Mouse (Mus musculus) layer of hippocampus, adult 2 months (tissue): ENCODE data around the gene Mymx. TPM values are rescaled to one million over a fixed set of nuclear protein-coding genes. Genes with fewer than 3 reads are reported as not detected.
A peak's percentile ranks its signal among the peaks of the same experiment; 100 is the strongest.

ENCODE experiments used
- DNase-seq, 2 experiments: peaks; one replicate each; pipeline ENCODE4 v3.0.0; 2022; ENCODE audit warnings: low spot score in 2 of 2
- H3K27ac ChIP-seq: fragments of 200-600 bp; 2 replicates; pipeline ENCODE4 v1.8.1; 2022
- H3K4me3 ChIP-seq: fragments of 200-600 bp; 2 replicates; pipeline ENCODE4 v1.8.1; 2022; ENCODE audit warnings: mild to moderate bottlenecking
- CTCF ChIP-seq: fragments of 200-600 bp; conservative IDR thresholded peaks from 2 replicates; pipeline ENCODE4 v1.8.1; 2022; ENCODE audit warnings: antibody characterized with exemption, mild to moderate bottlenecking, moderate library complexity
- total RNA-seq, 2 experiments: library from RNA; stranded (reverse); gene quantifications; 2 replicates each; pipeline ENCODE4 v1.2.3; 2021

Mymx gene
- total RNA-seq, 2 experiments from 2014 or later = not detected

DNA sequence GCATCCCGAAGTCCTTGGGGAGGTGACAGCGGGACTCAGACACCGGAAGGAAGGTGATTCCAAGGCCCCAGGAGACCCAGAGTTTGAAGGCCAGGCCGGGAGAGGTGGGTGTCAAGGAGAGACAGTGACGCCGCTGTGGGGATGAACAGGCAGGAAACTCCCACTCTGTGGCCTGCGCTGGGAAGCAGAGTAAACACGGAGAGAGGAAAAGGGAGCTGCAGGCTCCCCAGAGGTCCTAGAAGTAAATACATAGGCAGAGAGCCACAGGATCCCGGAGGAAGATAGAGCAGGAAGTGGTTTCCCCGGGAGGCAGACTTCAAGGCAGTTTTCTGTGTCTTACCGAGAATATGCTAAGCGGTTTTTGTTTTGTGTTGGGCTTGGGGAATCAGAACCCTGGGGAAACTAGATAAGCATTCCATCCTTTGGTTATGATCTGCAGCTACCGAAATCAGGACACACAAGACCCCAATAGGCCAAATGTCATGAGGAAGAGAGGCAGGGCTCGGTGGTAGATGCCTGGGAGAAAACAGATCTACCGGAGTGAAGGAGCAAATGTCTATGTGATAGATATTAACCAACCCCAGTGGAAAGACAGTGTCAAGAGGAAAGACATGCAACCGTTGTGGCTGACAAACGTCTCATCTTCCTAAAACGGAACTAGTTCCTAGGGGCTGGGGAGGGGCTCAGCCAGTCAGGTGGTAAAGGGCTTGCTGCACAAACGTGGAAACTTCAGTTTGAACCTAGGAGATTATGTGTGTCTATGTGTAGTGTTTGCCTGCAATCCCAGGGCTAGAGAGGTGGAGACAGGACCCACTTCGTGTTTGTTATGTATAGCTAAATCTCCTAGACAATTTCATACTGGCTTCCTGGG, 17.7 kb upstream of the Mymx start:
- no peak for TF ChIP-seq CTCF
- peak overlapping the region; percentile 20; the same call in 1 of the 2 replicates for H3K27ac ChIP-seq
- DNase-seq = no peak
- peak overlapping the region; percentile 18; the same call in 1 of the 2 replicates for H3K4me3 ChIP-seq

DNA sequence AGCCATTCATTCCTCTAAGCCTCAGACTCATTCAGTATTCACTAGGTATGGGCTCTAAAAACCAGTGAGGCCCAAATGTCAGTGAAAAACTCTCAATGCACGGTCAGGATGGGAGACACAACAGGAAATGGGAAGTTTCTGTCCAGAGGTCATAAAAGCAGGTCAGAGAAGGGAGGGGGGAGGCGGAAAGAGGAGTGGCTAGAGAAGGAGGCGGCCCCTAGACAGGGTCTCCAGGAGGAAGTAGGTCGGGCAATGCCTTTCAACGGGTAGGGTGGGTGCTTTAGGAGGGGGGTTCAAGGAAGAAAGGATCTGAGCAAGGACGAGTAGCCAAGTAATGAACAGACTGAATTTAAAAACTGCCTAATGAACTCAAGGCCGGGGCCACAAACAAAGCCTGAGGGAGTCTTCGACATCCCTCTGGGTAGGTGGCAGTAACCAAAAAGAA, 17.1 kb upstream of the Mymx start:
- no peak for TF ChIP-seq CTCF
- no peak overlapping the region for H3K4me3 ChIP-seq
- H3K27ac ChIP-seq = peak overlapping the region; percentile 20; the same call in 1 of the 2 replicates

DNA sequence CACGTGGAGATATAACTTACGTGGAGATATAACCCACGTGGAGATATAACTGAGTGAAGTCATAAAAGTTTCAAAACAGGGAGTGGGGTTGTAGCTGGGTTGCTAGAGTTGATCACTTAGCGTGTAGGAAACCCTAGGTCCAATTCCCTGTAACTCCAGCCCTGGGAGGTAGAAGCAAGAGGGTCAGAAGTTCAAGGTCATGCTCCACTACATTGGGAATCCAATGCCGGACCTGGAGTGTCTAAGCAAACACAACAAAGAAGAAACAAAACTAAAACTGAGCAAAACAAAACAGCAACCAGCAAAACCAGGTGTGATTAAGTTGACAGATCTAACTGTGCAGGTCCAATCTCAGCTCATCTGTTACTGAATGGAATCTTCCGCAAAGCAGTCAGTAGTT, 15.8 kb upstream of the Mymx start:
- TF ChIP-seq CTCF = no peak
- H3K27ac ChIP-seq = no peak overlapping the region
- no peak for DNase-seq
- no peak overlapping the region for H3K4me3 ChIP-seq

More for the DNA sequence above, 17.1 kb upstream of the Mymx start:
- DNase-seq = no peak

DNA sequence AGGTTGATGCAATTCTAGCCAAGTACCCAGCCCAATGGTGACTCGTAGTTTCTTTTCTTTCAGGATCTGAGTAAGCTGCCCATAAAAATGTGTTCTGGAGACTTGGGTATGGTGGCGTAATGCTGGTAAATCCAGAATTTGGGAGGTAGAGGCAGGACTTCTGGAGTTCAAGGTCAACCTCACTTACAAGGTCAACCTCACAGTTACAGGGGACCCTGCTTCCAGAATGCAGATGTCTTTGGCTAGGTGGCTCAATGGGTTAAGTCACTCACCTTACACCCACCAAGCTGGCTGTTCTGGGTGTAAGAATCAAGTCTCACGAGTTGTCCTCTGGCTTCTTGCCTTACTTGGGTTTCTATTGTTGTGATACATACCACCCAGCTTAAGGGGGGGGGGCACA, 14.8 kb upstream of the Mymx start:
- Histone ChIP-seq H3K4me3 (no peak overlapping the region), H3K27ac (no peak overlapping the region)
- DNase-seq = no peak
- no peak for TF ChIP-seq CTCF

DNA sequence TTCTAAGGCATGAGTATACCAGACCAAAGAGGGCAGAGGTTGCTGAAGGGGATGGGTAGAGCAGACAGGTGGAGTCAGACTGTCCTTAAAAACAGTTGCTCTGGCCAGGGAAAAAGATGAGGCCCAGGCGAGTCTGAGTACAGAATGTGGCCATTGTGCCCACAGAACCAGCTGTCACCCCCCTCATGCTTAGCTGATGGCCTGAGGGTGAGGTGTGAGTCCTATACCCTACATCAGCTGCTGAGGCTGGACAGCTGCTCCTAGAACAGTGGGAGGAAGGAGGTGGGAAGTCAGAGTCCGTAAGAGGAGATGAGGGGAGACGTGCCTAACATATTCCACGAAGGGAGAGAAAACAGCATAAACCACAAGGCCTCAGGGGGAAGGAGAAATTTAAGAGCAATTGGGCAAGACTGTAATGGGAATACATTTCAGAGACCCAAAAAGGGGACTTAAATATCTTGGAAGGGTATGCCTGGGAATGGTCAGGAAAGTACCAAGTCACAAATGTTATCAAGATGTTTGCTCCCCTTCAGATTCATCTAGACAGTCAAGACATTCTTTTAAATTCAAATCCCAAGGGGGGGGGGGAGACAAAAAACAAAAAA, 14.2 kb upstream of the Mymx start:
- no peak for DNase-seq
- H3K4me3 ChIP-seq = no peak overlapping the region
- no peak for TF ChIP-seq CTCF
- H3K27ac ChIP-seq = no peak overlapping the region

DNA sequence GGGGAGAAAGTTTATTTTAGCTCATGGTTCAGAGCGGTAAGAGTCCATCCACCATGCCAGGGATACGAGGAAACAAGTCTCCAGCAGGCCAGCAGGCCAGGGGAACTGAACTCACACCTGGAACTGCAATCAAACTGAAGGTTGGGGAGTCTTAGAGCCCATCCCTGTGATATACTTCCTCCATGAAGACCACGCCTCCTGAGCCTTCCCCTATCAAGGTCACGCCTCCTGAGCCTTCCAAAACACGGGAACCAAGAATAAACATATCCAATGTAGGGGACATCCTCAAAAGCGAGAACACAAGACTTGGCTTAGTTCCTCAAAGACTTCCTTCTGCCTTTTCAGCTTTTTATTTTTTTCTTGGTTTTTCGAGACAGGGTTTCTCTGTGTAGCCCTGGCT, 11.0 kb upstream of the Mymx start:
- Histone ChIP-seq H3K4me3 (no peak overlapping the region), H3K27ac (no peak overlapping the region)
- no peak for TF ChIP-seq CTCF
- DNase-seq = no peak

DNA sequence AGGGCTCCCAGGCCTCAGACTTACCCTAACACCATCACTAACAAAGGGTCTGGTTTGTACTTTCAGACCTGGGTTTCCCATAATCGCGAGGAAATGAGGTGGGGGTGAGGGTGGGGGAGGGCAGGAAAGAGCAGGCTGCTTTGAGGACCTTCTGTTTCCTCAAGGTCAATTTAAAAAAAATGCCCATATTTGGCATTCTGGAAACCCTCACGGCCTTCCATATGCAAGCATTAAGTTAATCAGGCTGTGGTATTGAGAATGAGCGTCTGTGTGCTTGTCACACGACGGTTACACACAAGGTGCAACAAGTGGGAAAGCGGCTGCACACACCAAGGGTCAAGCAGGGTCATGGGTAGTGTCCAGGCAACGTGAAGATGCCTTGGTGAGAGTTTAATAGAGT, 10.1 kb upstream of the Mymx start:
- no peak for TF ChIP-seq CTCF
- DNase-seq = no peak
- Histone ChIP-seq H3K27ac (no peak overlapping the region), H3K4me3 (no peak overlapping the region)

DNA sequence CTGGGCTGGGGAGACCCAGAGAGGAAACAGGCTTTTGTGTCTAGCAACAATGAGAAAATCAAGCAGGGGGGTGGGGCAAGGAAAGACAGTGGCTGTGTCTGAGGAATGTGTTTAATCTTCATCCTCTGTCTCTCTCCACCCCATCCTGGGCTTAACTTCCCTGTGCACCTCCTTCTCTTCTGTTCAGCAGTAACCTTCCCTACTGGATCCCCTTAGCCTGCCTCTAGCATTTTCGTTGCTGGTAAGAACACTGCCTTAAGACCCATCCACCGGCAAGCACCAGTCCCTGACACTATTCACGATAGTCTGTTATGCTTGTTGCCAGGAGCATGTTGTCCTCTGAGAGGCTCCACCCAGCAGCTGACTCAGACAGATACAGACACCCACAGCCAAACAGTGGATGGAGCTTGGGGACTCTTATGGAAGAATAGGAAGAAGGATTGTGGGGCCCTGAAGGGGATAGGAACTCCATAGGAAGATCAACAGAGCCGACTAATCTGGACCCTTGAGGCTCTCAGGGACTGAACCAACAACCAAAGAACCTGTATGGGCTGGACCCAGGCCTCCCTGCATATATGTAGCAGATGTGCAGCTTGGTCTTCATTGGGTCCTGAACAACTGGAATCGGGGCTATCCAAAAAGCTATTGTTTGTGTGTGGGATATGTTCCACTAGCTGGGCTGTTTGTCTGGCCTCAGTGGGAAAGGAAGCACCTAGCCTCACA, 8.4 kb upstream of the Mymx start:
- no peak for DNase-seq
- Histone ChIP-seq H3K27ac (no peak overlapping the region), H3K4me3 (no peak overlapping the region)
- no peak for TF ChIP-seq CTCF

DNA sequence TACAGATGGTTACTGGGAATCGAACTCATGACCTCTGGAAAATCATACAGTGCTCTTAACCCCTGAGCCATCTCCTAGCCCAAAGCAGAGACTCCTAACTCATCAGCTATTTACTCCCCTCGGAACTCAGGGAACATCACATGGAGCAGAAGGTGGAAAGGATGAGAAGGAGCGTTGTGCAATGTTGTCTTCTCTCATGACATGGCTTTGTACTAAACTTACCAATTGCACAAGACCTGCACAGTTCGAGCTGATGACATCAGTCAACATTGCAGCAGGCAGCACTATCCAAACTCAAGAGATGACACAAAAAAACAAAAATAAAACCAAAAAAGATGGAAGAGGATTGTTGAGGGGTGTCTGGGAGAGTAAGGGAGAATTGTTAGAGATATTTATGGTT, 6.5 kb upstream of the Mymx start:
- H3K4me3 ChIP-seq = no peak overlapping the region
- no peak for TF ChIP-seq CTCF

DNA sequence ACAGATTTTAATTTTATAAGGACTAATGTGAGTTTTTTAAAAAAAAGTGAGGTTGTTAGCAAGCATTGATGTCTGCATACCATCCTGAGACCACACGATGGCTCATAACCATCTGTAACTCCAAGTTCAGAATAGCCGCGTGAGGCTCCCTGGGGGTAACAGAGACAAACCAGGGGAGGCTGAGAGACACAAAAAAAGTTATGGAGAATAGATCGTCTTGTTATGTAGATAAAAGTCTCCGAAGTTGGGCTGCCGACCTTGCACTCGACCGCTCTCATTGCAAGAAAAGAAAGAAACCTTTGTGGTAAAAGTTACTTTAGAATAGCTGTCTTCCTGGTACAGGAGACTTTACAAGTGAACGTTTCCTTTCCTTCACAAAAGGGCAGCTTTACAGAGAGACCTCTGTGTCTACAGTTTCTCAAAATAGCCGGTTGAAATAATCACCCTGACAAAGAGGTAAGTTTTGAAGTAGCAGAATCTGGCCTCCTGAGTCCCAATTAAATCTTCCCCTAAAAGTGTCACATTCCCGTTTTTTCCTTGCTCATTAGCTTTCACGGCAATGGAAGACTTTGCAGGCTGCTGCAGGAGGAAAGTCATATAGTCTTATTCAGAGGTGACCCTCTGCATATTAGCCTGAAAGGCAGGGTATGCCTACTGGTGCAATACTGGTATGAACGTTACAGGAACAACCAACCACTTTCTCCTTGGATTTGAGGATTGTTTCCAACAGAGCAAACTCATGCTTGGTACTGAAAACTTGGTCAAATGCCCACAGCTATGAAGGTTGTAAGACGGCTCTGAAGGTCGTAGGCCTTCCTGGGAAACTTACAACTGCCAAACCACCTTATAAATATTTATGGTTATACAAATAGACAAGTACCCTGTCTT, 5.3 kb upstream of the Mymx start:
- no peak for TF ChIP-seq CTCF
- DNase-seq = no peak
- Histone ChIP-seq H3K4me3 (no peak overlapping the region), H3K27ac (no peak overlapping the region)

More for the DNA sequence above, 6.5 kb upstream of the Mymx start:
- H3K27ac ChIP-seq = no peak overlapping the region
- no peak for DNase-seq

DNA sequence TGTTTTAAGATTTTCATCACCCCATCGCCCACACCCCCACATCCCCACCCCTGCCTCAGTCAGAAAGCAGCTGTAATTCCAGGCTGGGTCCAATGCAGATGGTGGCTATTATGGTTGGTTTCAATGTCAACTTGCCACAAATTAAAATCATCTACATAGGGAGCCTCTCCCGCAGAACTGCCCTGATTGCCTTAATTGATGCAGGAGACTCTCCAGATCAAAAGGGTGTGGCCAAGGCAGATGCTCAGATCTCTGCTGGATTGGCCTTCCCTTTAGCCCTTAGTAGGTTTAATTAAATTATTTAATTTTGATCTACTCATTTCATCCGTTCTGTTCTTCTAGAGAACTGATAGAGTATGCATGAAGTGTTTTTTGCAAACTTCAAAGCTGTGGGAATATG, 1.1 kb upstream of the Mymx start:
- DNase-seq = no peak
- no peak overlapping the region for H3K27ac ChIP-seq
- no peak for TF ChIP-seq CTCF

DNA sequence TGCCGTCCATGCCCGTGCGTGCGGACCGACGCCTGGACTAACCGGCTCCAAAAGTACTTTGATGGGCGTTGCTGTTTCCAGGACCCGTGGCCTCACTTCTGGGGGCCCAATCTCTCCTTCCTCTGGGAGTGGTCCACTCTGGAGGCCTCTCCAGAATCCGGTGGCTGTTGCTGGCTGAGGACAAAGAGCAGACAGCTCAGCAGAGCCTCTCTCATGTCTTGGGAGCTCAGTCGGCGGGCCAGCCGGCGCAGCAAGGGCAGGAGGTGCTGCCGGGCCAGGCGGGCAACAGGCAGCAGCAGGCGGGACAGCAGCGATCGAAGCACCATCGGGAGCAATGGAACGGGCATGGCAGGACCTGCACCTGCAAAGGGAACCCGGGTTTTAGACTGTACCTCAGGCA, 577 bp downstream of the Mymx start:
- H3K4me3 ChIP-seq = no peak overlapping the region
- no peak for DNase-seq
- TF ChIP-seq CTCF = no peak
- H3K27ac ChIP-seq = no peak overlapping the region

More for the DNA sequence above, 1.1 kb upstream of the Mymx start:
- H3K4me3 ChIP-seq = no peak overlapping the region
